Mouse (Mus musculus) layer of hippocampus, adult 11-12 months (tissue): ENCODE results near the gene Vcam1.
A peak's percentile ranks its signal among the peaks of the same experiment; 100 is the strongest.

Experiments used
- DNase-seq: peaks from one replicate; pipeline ENCODE4 v3.0.0; 2022; ENCODE audit warnings: low spot score

The Vcam1 gene

GRCm38 (mm10) chr3:116129259-116129738 lies at the start of gene Vcam1:
TSS of gene Vcam1 (minus strand) at chr3:116129688.
- peak; percentile 30 for DNase-seq

GRCm38 (mm10) chr3:116175106-116175505 lies 45.6 kb upstream of the Vcam1 start:
- no peak for DNase-seq

GRCm38 (mm10) chr3:116171461-116171860 lies 42.0 kb upstream of the Vcam1 start:
- no peak for DNase-seq

- DNase-seq, result no peak
Measured at GRCm38 (mm10) chr3:116168056-116168455, 38.6 kb upstream of the Vcam1 start.

- no peak for DNase-seq
Measured at GRCm38 (mm10) chr3:116166296-116166695, 36.8 kb upstream of the Vcam1 start.

- no peak for DNase-seq
Measured at GRCm38 (mm10) chr3:116165030-116165429, 35.5 kb upstream of the Vcam1 start.

GRCm38 (mm10) chr3:116163517-116163916 lies 34.0 kb upstream of the Vcam1 start:
- no peak for DNase-seq

GRCm38 (mm10) chr3:116162097-116162666 lies 32.7 kb upstream of the Vcam1 start:
- DNase-seq, result no peak

GRCm38 (mm10) chr3:116159376-116159775 lies 29.9 kb upstream of the Vcam1 start:
- peak; percentile 12 for DNase-seq

GRCm38 (mm10) chr3:116157447-116157990 lies 28.0 kb upstream of the Vcam1 start:
- no peak for DNase-seq

- no peak for DNase-seq
Measured at GRCm38 (mm10) chr3:116150056-116150632, 20.7 kb upstream of the Vcam1 start.

- no peak for DNase-seq
Measured at GRCm38 (mm10) chr3:116149096-116149495, 19.6 kb upstream of the Vcam1 start.

- no peak for DNase-seq
Measured at GRCm38 (mm10) chr3:116148676-116149075, 19.2 kb upstream of the Vcam1 start.

GRCm38 (mm10) chr3:116141226-116141625 lies 11.7 kb upstream of the Vcam1 start:
- DNase-seq, result no peak

- DNase-seq, result no peak
Measured at GRCm38 (mm10) chr3:116139000-116139399, 9.5 kb upstream of the Vcam1 start.

GRCm38 (mm10) chr3:116138081-116138480 lies 8.6 kb upstream of the Vcam1 start:
- no peak for DNase-seq

- no peak for DNase-seq
Measured at GRCm38 (mm10) chr3:116133363-116133762, 3.9 kb upstream of the Vcam1 start.

GRCm38 (mm10) chr3:116130711-116131110 lies 1.2 kb upstream of the Vcam1 start:
- DNase-seq, result no peak

GRCm38 (mm10) chr3:116129841-116130595 lies 530 bp upstream of the Vcam1 start:
- no peak for DNase-seq

GRCm38 (mm10) chr3:116128311-116129204 lies 930 bp downstream of the Vcam1 start:
- DNase-seq, result no peak

GRCm38 (mm10) chr3:116127836-116128235 lies 1.7 kb downstream of the Vcam1 start:
- DNase-seq, result no peak

GRCm38 (mm10) chr3:116127281-116127680 lies 2.2 kb downstream of the Vcam1 start:
- no peak for DNase-seq
